Comparison of ENCODE assay signal across 8 mouse cellular contexts in genomic region chr15:97085833-97086232, GRCm38 (mm10). TPM values are rescaled to one million over a fixed set of nuclear protein-coding genes. Genes with fewer than 3 reads are reported as not detected.
A peak's percentile ranks its signal among the peaks of the same experiment; 100 is the strongest.
DNase-seq lines count a peak whose midpoint lies in the region; ATAC-seq and TF ChIP-seq lines count a peak whose summit lies in the region.

No protein-coding gene starts in this region.

- intact Hi-C loops in left cerebral cortex, adult 2 months (cut with DNase I), result no loop called here

- H3K9me3 ChIP-seq in forebrain, postnatal 0 days (ENCODE audit: low read length), result no peaks in the 10 kb centered on the region
- no peaks in the 10 kb centered on the region for H3K9me3 ChIP-seq in forebrain, embryonic 12.5 days
- no peaks in the 10 kb centered on the region; the same call in 1 of the 2 replicates for H3K9me3 ChIP-seq in ES-Bruce4 (replicated peaks; ENCODE audit: control insufficient read depth, insufficient read depth, low read length, poor library complexity, severe bottlenecking)
- no peaks in the 10 kb centered on the region for H3K9me3 ChIP-seq in hindbrain, embryonic 14.5 days (ENCODE audit: control insufficient read depth, low read length)
- no peaks in the 10 kb centered on the region for H3K9me3 ChIP-seq in lung, embryonic 16.5 days (ENCODE audit: control insufficient read depth, low read length)

- peak; percentile 65 for ATAC-seq in forebrain, postnatal 0 days
- ATAC-seq in forebrain, embryonic 12.5 days (ENCODE audit: low FRiP score), result no peak
- ATAC-seq in hindbrain, embryonic 14.5 days (ENCODE audit: low FRiP score), result no peak
- ATAC-seq in lung, embryonic 16.5 days (ENCODE audit: low read depth), result peak; percentile 67
- no peak for ATAC-seq in cerebellum, adult (ENCODE audit: insufficient number of reproducible peaks, low FRiP score, low TSS enrichment)

- WGBS in forebrain, postnatal 0 days, result 52% methylated on average over 5 of the region's 5 CpGs
- WGBS in forebrain, embryonic 12.5 days, result 60% methylated on average over 5 of the region's 5 CpGs
- 53% methylated on average over 5 of the region's 5 CpGs for WGBS in hindbrain, embryonic 14.5 days
- 23% methylated on average over 5 of the region's 5 CpGs for WGBS in lung, embryonic 16.5 days

- no peak for TF ChIP-seq EP300 in ES-Bruce4 (IDR thresholded peaks at IDR 0.05; ENCODE audit: insufficient read depth, low read depth, low read length)

- no peak overlapping the region for H3K4me2 ChIP-seq in forebrain, postnatal 0 days (ENCODE audit: low read depth)
- H3K4me2 ChIP-seq in forebrain, embryonic 12.5 days, result no peak overlapping the region
- peak overlapping the region; percentile 27; the same call in 1 of the 2 replicates for H3K4me2 ChIP-seq in hindbrain, embryonic 14.5 days (replicated peaks)
- no peak overlapping the region for H3K4me2 ChIP-seq in lung, embryonic 16.5 days (ENCODE audit: low read depth, low read length)

- TF ChIP-seq POLR2A in ES-Bruce4 (IDR thresholded peaks at IDR 0.05; ENCODE audit: insufficient read depth, low read length), result peak; percentile 64

- H3K9ac ChIP-seq in forebrain, postnatal 0 days, result no peak overlapping the region
- no peak overlapping the region for H3K9ac ChIP-seq in forebrain, embryonic 12.5 days
- H3K9ac ChIP-seq in ES-Bruce4 (ENCODE audit: low read depth, poor library complexity, severe bottlenecking), result peak overlapping the region; percentile 50
- H3K9ac ChIP-seq in hindbrain, embryonic 14.5 days, result no peak overlapping the region
- H3K9ac ChIP-seq in lung, embryonic 16.5 days (ENCODE audit: low read length), result no peak overlapping the region

- no peak for TF ChIP-seq CTCF in forebrain, postnatal 0 days (IDR thresholded peaks at IDR 0.05; ENCODE audit: low read depth)
- no peak for TF ChIP-seq CTCF in ES-Bruce4 (IDR thresholded peaks at IDR 0.05; ENCODE audit: low read depth, low read length)
- TF ChIP-seq CTCF in left cerebral cortex, adult 2 months (IDR thresholded peaks at IDR 0.05), result no peak

- H3K4me1 ChIP-seq in forebrain, postnatal 0 days (ENCODE audit: insufficient read depth), result no peaks in the 10 kb centered on the region
- H3K4me1 ChIP-seq in forebrain, embryonic 12.5 days, result peaks cover 7% of the 10 kb centered on the region
- no peaks in the 10 kb centered on the region for H3K4me1 ChIP-seq in ES-Bruce4 (ENCODE audit: control insufficient read depth, insufficient read depth, low read length)
- 0 out of 2 replicates have a peak, but pooled peaks cover 5% of the 10 kb centered on the region for H3K4me1 ChIP-seq in hindbrain, embryonic 14.5 days (replicated peaks; ENCODE audit: control insufficient read depth, insufficient read depth, low read length)
- peaks cover 10% of the 10 kb centered on the region for H3K4me1 ChIP-seq in lung, embryonic 16.5 days (replicated peaks; ENCODE audit: control insufficient read depth, insufficient read depth, low read length)

- H3K27me3 ChIP-seq in forebrain, postnatal 0 days (ENCODE audit: insufficient read depth, low read length), result no peaks in the 10 kb centered on the region
- no peaks in the 10 kb centered on the region for H3K27me3 ChIP-seq in forebrain, embryonic 12.5 days
- no peaks in the 10 kb centered on the region for H3K27me3 ChIP-seq in ES-Bruce4 (ENCODE audit: control insufficient read depth, insufficient read depth, low read length, poor library complexity, severe bottlenecking)
- no peaks in the 10 kb centered on the region for H3K27me3 ChIP-seq in hindbrain, embryonic 14.5 days (ENCODE audit: control insufficient read depth, insufficient read depth, low read length)
- no peaks in the 10 kb centered on the region for H3K27me3 ChIP-seq in lung, embryonic 16.5 days (ENCODE audit: control insufficient read depth, insufficient read depth, low read depth, low read length)

- no peak overlapping the region for H3K4me3 ChIP-seq in forebrain, postnatal 0 days (ENCODE audit: low read depth, low read length)
- no peak overlapping the region for H3K4me3 ChIP-seq in forebrain, embryonic 12.5 days (replicated peaks)
- peak overlapping the region; percentile 71 for H3K4me3 ChIP-seq in ES-Bruce4 (ENCODE audit: low read depth, low read length)
- no peak overlapping the region for H3K4me3 ChIP-seq in hindbrain, embryonic 14.5 days (replicated peaks; ENCODE audit: low read length)
- H3K4me3 ChIP-seq in lung, embryonic 16.5 days (ENCODE audit: low read length), result no peak overlapping the region
- no peak overlapping the region for H3K4me3 ChIP-seq in left cerebral cortex, adult 2 months

- no peak overlapping the region for H3K27ac ChIP-seq in forebrain, postnatal 0 days (ENCODE audit: low read depth, low read length)
- H3K27ac ChIP-seq in forebrain, embryonic 12.5 days, result no peak overlapping the region
- no peak overlapping the region for H3K27ac ChIP-seq in ES-Bruce4 (ENCODE audit: insufficient read depth, low read length)
- H3K27ac ChIP-seq in hindbrain, embryonic 14.5 days, result no peak overlapping the region
- H3K27ac ChIP-seq in lung, embryonic 16.5 days (ENCODE audit: low read length), result no peak overlapping the region
- no peak overlapping the region for H3K27ac ChIP-seq in left cerebral cortex, adult 2 months

- H3K36me3 ChIP-seq in forebrain, postnatal 0 days (ENCODE audit: insufficient read depth), result no peaks in the 10 kb centered on the region
- H3K36me3 ChIP-seq in forebrain, embryonic 12.5 days (replicated peaks), result no peaks in the 10 kb centered on the region
- H3K36me3 ChIP-seq in ES-Bruce4 (ENCODE audit: control insufficient read depth, insufficient read depth, low read length, poor library complexity, severe bottlenecking), result 0 out of 2 replicates have a peak, but pooled peaks cover 3% of the 10 kb centered on the region
- H3K36me3 ChIP-seq in hindbrain, embryonic 14.5 days (replicated peaks; ENCODE audit: control insufficient read depth, insufficient read depth), result no peaks in the 10 kb centered on the region
- no peaks in the 10 kb centered on the region for H3K36me3 ChIP-seq in lung, embryonic 16.5 days (ENCODE audit: control insufficient read depth, insufficient read depth, low read length)

- peak; percentile 51 for DNase-seq in forebrain, postnatal 0 days
- peak; percentile 53 for DNase-seq in hindbrain, embryonic 14.5 days (ENCODE audit: low spot score)
- no peak for DNase-seq in urinary bladder, postnatal 36 days (ENCODE audit: low spot score in 2 of 2)
- DNase-seq in left cerebral cortex, adult 2 months (ENCODE audit: extremely low spot score in 1 of 2, low spot score in 2 of 2), result no peak

RNA-seq across cellular contexts. Expression of gene Slc38a4, which starts 30.1 kb away (rescaled TPM):
- total RNA-seq in forebrain, postnatal 0 days (2014; rRNA removed), result 4.2 and 4.4 TPM in 2 replicates
- 2.8 TPM in 2 replicates for polyA plus RNA-seq in forebrain, postnatal 0 days (2015; fragmentation: Nextera tagmentation; extraction: Ambion mirVana)
- polyA plus RNA-seq in forebrain, embryonic 12.5 days (2016; fragmentation: Nextera tagmentation; extraction: Ambion mirVana), result 8.8 and 14.1 TPM in 2 replicates
- 186 and 187 TPM in 2 replicates for polyA plus RNA-seq in ES-Bruce4 (2011; ENCODE audit: insufficient read depth, insufficient read length, low read depth, missing spikeins)
- polyA plus RNA-seq in hindbrain, embryonic 14.5 days (2014; fragmentation: Nextera tagmentation; extraction: Ambion mirVana), result 3.6 and 3.9 TPM in 2 replicates
- 57.0 and 64.8 TPM in 2 replicates for polyA plus RNA-seq in lung, embryonic 16.5 days (2015; fragmentation: Nextera tagmentation; extraction: Ambion mirVana)
- 1 to 10 TPM in 1 of 2 experiments, under 1 TPM in 1; 0.87 to 1.2 TPM for total RNA-seq in left cerebral cortex, adult 2 months (2021)

Comparison
In these comparisons a context has a peak if more than half of its experiments do, and no peak if none do; other contexts are left out.
1. ATAC-seq: peak in forebrain, postnatal 0 days (single experiment) and lung, embryonic 16.5 days (single experiment); none in forebrain, embryonic 12.5 days (single experiment), hindbrain, embryonic 14.5 days (single experiment) and cerebellum, adult (single experiment).
2. DNase-seq: peak in forebrain, postnatal 0 days (single experiment) and hindbrain, embryonic 14.5 days (single experiment); none in urinary bladder, postnatal 36 days (0 of 2) and left cerebral cortex, adult 2 months (0 of 2).